Mouse (Mus musculus) lung, embryonic 14.5 days (tissue): ENCODE results near the gene Podnl1. TPM values are rescaled to one million over a fixed set of nuclear protein-coding genes. Genes with fewer than 3 reads are reported as not detected.

Experiments
- ATAC-seq: fragments of 200-750 bp; cut with Nextera tagmentation; 2 replicates; pipeline ENCODE4 v1.8.0; 2017; ENCODE audit warnings: mild to moderate bottlenecking, moderate TSS enrichment, moderate library complexity; ENCODE audit not compliant: insufficient read depth
- DNase-seq: peaks from one replicate; pipeline ENCODE4 v3.0.0-alpha.2; 2015
- H3K27ac ChIP-seq: fragments of 300-500 bp; sonication (generic); 2 replicates; pipeline ENCODE4 v1.5.1; 2014; ENCODE audit warnings: low read depth, mild to moderate bottlenecking, moderate library complexity
- H3K27me3 ChIP-seq: fragments of 300-500 bp; sonication (generic); 2 replicates; pipeline ENCODE4 v1.6.1; 2014; ENCODE audit warnings: low read length, control low read depth; ENCODE audit not compliant: insufficient read depth
- H3K36me3 ChIP-seq: fragments of 300-500 bp; sonication (generic); 2 replicates; pipeline ENCODE4 v1.6.1; 2014; ENCODE audit warnings: control low read depth; ENCODE audit not compliant: insufficient read depth
- H3K4me1 ChIP-seq: fragments of 300-500 bp; sonication (generic); 2 replicates; pipeline ENCODE4 v1.6.1; 2014; ENCODE audit warnings: antibody characterized with exemption, control low read depth; ENCODE audit not compliant: insufficient read depth
- H3K4me2 ChIP-seq: fragments of 300-500 bp; sonication (generic); 2 replicates; pipeline ENCODE4 v1.6.1; 2014; ENCODE audit warnings: mild to moderate bottlenecking
- H3K4me3 ChIP-seq: fragments of 300-500 bp; sonication (generic); 2 replicates; pipeline ENCODE4 v1.5.1; 2014; ENCODE audit warnings: low read depth, low read length
- H3K9ac ChIP-seq: fragments of 300-500 bp; sonication (generic); 2 replicates; pipeline ENCODE4 v1.6.1; 2014
- H3K9me3 ChIP-seq: fragments of 300-500 bp; sonication (generic); 2 replicates; pipeline ENCODE4 v1.6.1; 2016; ENCODE audit warnings: low read depth, low read length, control low read depth
- CTCF ChIP-seq: IDR thresholded peaks from 2 replicates; pipeline ENCODE4 v1.5.1; 2016; ENCODE audit warnings: antibody characterized with exemption, low read depth
- WGBS: fragments of 180-500 bp; shearing (Covaris S2); extraction: QIAGEN DNeasy Blood & Tissue Kit; methylation state at CpG from one replicate; pipeline ENCODE4 v1.1.7; 2014; 5-methylcytosine and 5-hydroxymethylcytosine counted together
- polyA plus RNA-seq: library from polyadenylated mRNA; unstranded; fragments of >200 nt; fragmentation: Nextera tagmentation; extraction: Ambion mirVana; gene quantifications from 2 replicates; pipeline ENCODE4 v1.2.1, GENCODE M21; 2014

Podnl1 gene
- polyA plus RNA-seq, 1 experiment from 2014 or later, result 0.22 TPM

DNA sequence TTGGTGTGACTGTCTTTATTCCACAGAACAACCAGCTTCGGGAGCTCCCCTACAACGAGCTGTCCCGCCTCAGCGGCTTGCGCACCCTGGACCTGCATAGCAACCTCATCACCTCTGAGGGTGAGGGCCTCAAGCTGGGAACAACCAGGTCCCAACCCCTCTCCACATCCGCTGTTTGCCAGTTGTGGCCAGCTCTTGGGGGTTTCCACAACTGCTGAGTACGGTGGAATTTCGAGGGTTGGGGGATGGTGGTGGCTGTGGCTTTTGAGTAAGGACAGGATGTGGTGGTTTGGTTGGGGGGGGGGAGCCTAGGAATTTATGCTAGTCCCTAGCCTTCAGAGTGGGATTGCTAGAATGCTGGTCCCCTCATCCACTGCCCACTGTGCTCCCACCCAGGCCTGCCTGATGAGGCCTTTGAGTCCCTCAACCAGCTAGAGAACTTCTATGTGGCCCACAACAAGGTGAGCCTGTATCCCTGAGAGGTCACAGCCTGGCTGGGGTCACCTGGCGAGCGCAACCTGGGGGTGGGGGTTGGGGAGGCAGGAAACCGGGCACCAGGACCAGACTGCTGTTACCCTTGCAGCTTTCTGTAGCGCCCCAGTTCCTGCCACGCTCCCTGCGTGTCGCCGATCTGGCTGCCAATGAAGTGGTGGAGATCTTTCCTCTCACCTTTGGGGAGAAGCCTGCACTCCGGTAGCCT, 1.6 kb downstream of the Podnl1 start:
- 0 out of 2 replicates have a peak, but pooled peaks cover 4% of the 10 kb centered on the region for H3K4me1 ChIP-seq
- DNase-seq, result peak; percentile 52

DNA sequence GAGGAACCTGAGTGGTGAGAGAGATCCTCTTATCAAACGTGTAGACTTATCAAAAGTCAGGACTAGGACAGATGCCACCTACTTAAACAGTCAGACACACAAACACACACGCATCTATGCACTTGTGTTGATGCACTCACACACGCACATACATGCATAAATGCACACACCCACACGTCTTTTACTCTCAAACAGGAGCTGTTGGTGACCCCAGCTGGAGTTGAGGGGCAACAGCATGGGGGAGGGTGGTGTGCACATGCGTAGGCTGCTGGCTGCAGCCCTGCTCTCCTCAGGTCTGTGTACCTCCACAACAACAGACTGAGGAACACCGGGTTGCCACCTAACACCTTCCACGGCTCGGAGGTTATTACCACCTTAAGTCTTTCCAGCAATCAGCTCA, 2.5 kb downstream of the Podnl1 start:
- TF ChIP-seq CTCF, result peak; percentile 10; the same call in 1 of the 2 replicates
- peak; percentile 21 for DNase-seq
- Histone ChIP-seq H3K4me1 (0 out of 2 replicates have a peak, but pooled peaks cover 4% of the 10 kb centered on the region), H3K27ac (no peak overlapping the region), H3K4me2 (no peak overlapping the region), H3K9ac (no peak overlapping the region), H3K36me3 (peaks cover 17% of the 10 kb centered on the region), H3K4me3 (no peak overlapping the region), H3K27me3 (no peaks in the 10 kb centered on the region), H3K9me3 (no peaks in the 10 kb centered on the region)
- no peak for ATAC-seq
- 44% methylated on average over 8 of the region's 8 CpGs for WGBS

More for the DNA sequence above, 1.6 kb downstream of the Podnl1 start:
- WGBS, result 43% methylated on average over 17 of the region's 17 CpGs
- no peak for TF ChIP-seq CTCF
- H3K36me3 ChIP-seq, result 0 out of 2 replicates have a peak, but pooled peaks cover 8% of the 10 kb centered on the region
- H3K9me3 ChIP-seq, result no peaks in the 10 kb centered on the region
- no peak overlapping the region; the same call in 1 of the 2 replicates for H3K4me2 ChIP-seq
- no peaks in the 10 kb centered on the region for H3K27me3 ChIP-seq
- H3K9ac ChIP-seq, result no peak overlapping the region
- no peak overlapping the region for H3K27ac ChIP-seq
- H3K4me3 ChIP-seq, result no peak overlapping the region
- ATAC-seq, result peak; percentile 45

GRCm38 (mm10) chr8:84130806-84131205, 5.0 kb downstream of the Podnl1 start:
- Histone ChIP-seq H3K9me3 (no peaks in the 10 kb centered on the region), H3K27me3 (no peaks in the 10 kb centered on the region), H3K4me3 (no peak overlapping the region), H3K4me2 (no peak overlapping the region), H3K4me1 (0 out of 2 replicates have a peak, but pooled peaks cover 4% of the 10 kb centered on the region), H3K36me3 (peaks cover 40% of the 10 kb centered on the region), H3K9ac (no peak overlapping the region; the same call in 1 of the 2 replicates), H3K27ac (no peak overlapping the region)
- WGBS, result 42% methylated on average over 30 of the region's 30 CpGs
- ATAC-seq, result no peak
- TF ChIP-seq CTCF, result no peak
- DNase-seq, result no peak

GRCm38 (mm10) chr8:84132225-84132624, 6.4 kb downstream of the Podnl1 start:
- H3K9me3 ChIP-seq, result no peaks in the 10 kb centered on the region
- no peak overlapping the region for H3K4me2 ChIP-seq
- no peak for ATAC-seq
- no peaks in the 10 kb centered on the region for H3K27me3 ChIP-seq
- no peak overlapping the region for H3K4me3 ChIP-seq
- TF ChIP-seq CTCF, result no peak
- WGBS, result 78% methylated on average over 8 of the region's 8 CpGs
- peaks cover 54% of the 10 kb centered on the region for H3K36me3 ChIP-seq
- no peak overlapping the region for H3K9ac ChIP-seq
- no peak for DNase-seq
- H3K27ac ChIP-seq, result no peak overlapping the region
- 0 out of 2 replicates have a peak, but pooled peaks cover 4% of the 10 kb centered on the region for H3K4me1 ChIP-seq

GRCm38 (mm10) chr8:84137848-84138247, 12.1 kb downstream of the Podnl1 start:
- peaks cover 97% of the 10 kb centered on the region for H3K36me3 ChIP-seq
- H3K27me3 ChIP-seq, result no peaks in the 10 kb centered on the region
- no peaks in the 10 kb centered on the region for H3K4me1 ChIP-seq
- DNase-seq, result no peak
- WGBS, result 89% methylated on average over 3 of the region's 3 CpGs
- no peak for TF ChIP-seq CTCF
- no peak overlapping the region for H3K4me3 ChIP-seq
- no peak for ATAC-seq
- no peak overlapping the region for H3K4me2 ChIP-seq
- no peaks in the 10 kb centered on the region for H3K9me3 ChIP-seq
- H3K27ac ChIP-seq, result no peak overlapping the region
- H3K9ac ChIP-seq, result no peak overlapping the region

GRCm38 (mm10) chr8:84140838-84141237, 15.0 kb downstream of the Podnl1 start:
- Histone ChIP-seq H3K36me3 (peaks cover 87% of the 10 kb centered on the region), H3K27me3 (no peaks in the 10 kb centered on the region), H3K9ac (no peak overlapping the region), H3K4me3 (no peak overlapping the region), H3K27ac (no peak overlapping the region), H3K4me1 (no peaks in the 10 kb centered on the region), H3K4me2 (no peak overlapping the region), H3K9me3 (no peaks in the 10 kb centered on the region)
- ATAC-seq (no peak), DNase-seq (no peak)
- 81% methylated on average over 4 of the region's 4 CpGs for WGBS
- no peak for TF ChIP-seq CTCF

DNA sequence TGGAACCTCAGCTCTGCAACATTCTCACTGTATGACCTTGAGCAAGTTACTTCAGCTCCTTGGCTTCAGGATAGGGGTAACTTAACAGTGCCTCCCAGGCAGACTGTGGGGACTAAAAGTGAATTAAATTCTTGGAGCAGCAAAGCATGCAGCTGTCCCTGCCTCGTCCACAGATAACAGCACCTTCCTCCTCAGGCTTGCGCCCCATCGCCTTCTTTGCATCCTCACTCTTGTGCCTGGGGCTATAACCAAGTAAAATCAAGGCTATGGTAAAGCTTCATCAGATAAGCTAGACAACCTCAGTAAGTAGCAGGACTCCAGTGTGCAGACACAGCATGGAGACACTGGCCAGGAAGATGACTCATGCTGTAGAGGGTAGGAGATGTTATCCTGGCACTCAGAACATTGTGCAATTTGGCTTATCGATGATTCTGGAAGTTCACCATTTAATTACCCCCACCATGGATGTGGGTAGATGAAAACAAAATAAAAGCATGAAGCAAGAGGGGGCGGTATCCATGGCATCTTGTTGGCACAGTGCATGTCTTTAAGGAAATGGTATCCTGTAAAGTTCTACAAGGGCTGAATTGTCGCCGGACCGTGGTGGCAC, 19.0 kb downstream of the Podnl1 start:
- ATAC-seq (no peak), DNase-seq (no peak)

More for the DNA sequence above, 19.0 kb downstream of the Podnl1 start:
- no peak overlapping the region for H3K9ac ChIP-seq
- no peaks in the 10 kb centered on the region for H3K27me3 ChIP-seq
- WGBS, result 92% methylated on average over 8 of the region's 8 CpGs
- H3K4me3 ChIP-seq, result no peak overlapping the region
- H3K4me2 ChIP-seq, result no peak overlapping the region
- peaks cover 11% of the 10 kb centered on the region for H3K4me1 ChIP-seq
- peaks cover 48% of the 10 kb centered on the region for H3K36me3 ChIP-seq
- H3K27ac ChIP-seq, result no peak overlapping the region
- H3K9me3 ChIP-seq, result no peaks in the 10 kb centered on the region
- TF ChIP-seq CTCF, result no peak
